ENCODE assay signal across 8 mouse cellular contexts in the genomic region with DNA sequence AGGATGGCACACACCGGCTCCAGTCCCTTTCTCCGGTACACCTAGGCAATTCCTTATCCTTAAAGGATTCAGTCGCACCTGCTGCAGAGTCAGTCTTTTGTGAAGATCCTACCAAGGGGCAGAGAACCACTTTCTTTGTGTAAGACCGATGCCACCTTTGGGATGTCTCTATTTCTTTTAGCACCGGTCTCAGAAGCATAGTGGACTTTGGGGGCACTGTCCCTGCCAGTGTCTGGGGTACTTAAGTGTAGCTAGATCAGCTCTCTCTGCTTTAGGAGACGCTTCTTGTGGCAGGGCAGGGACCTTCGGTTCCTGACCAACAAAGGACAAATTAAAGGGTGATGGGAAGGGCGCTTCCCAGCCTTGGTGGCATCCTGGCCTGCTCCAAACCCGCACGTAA. TPM values are rescaled to one million over a fixed set of nuclear protein-coding genes. Genes with fewer than 3 reads are reported as not detected.
DNase-seq lines count a peak whose midpoint lies in the region; ATAC-seq and TF ChIP-seq lines count a peak whose summit lies in the region.

No protein-coding gene starts in this region.

- H3K36me3 ChIP-seq in liver, embryonic 12.5 days: no peaks in the 10 kb centered on the region
- no peaks in the 10 kb centered on the region for H3K36me3 ChIP-seq in stomach, postnatal 0 days (ENCODE audit: control insufficient read depth, insufficient read depth, low read length)

- H3K27me3 ChIP-seq in liver, embryonic 12.5 days (replicated peaks): peaks cover 66% of the 10 kb centered on the region
- no peaks in the 10 kb centered on the region for H3K27me3 ChIP-seq in stomach, postnatal 0 days (ENCODE audit: control insufficient read depth, insufficient read depth, low read length)

- TF ChIP-seq EP300 in stomach, postnatal 0 days (optimal IDR thresholded peaks at IDR 0.05): no peak

- DNase-seq in embryo, embryonic 10 days (ENCODE audit: low spot score): peak; percentile 23
- DNase-seq in embryo, embryonic 9.5 days (ENCODE audit: extremely low spot score): no peak
- peak; percentile 38 for DNase-seq in retina, embryonic 14.5 days (ENCODE audit: low spot score)
- no peak for DNase-seq in retina, postnatal 1 day
- no peak for DNase-seq in stomach, postnatal 0 days (ENCODE audit: low spot score)
- no peak for DNase-seq in urinary bladder, postnatal 14 days (ENCODE audit: low spot score)
- no peak for DNase-seq in lung, adult 18-20 months

- H3K4me1 ChIP-seq in liver, embryonic 12.5 days: peaks cover 10% of the 10 kb centered on the region; the same call in 1 of the 2 replicates
- H3K4me1 ChIP-seq in stomach, postnatal 0 days (replicated peaks; ENCODE audit: control insufficient read depth, insufficient read depth): no peaks in the 10 kb centered on the region; the same call in 1 of the 2 replicates

- no peak for ATAC-seq in liver, embryonic 12.5 days
- ATAC-seq in stomach, postnatal 0 days (ENCODE audit: low FRiP score, low TSS enrichment): no peak

- H3K9me3 ChIP-seq in liver, embryonic 12.5 days (replicated peaks): no peaks in the 10 kb centered on the region
- H3K9me3 ChIP-seq in stomach, postnatal 0 days (ENCODE audit: control insufficient read depth, low read length): no peaks in the 10 kb centered on the region

- H3K4me2 ChIP-seq in liver, embryonic 12.5 days: peak overlapping the region; percentile 71
- H3K4me2 ChIP-seq in stomach, postnatal 0 days (replicated peaks; ENCODE audit: low read depth): peak overlapping the region; percentile 98

- H3K9ac ChIP-seq in liver, embryonic 12.5 days: no peak overlapping the region
- peak overlapping the region; percentile 73 for H3K9ac ChIP-seq in stomach, postnatal 0 days (ENCODE audit: low read length)

- TF ChIP-seq CTCF in stomach, postnatal 0 days (IDR thresholded peaks at IDR 0.05; ENCODE audit: low read depth): no peak

- no peak overlapping the region for H3K27ac ChIP-seq in liver, embryonic 12.5 days
- H3K27ac ChIP-seq in stomach, postnatal 0 days (replicated peaks): peak overlapping the region; percentile 88; the same call in 1 of the 2 replicates

- peak overlapping the region; percentile 57 for H3K4me3 ChIP-seq in liver, embryonic 12.5 days
- peak overlapping the region; percentile 62 for H3K4me3 ChIP-seq in stomach, postnatal 0 days (ENCODE audit: low read depth, low read length)

- 15% methylated on average over 10 of the region's 10 CpGs for WGBS in liver, embryonic 12.5 days (ENCODE audit: insufficient replicate concordance)
- WGBS in stomach, postnatal 0 days: 20% methylated on average over 10 of the region's 10 CpGs

RNA-seq across cellular contexts. Expression of gene Chn2, which starts 0.5 kb away (rescaled TPM):
- polyA plus RNA-seq in liver, embryonic 12.5 days (2016; fragmentation: Nextera tagmentation; extraction: Ambion mirVana): 4.9 and 5.9 TPM in 2 replicates
- 19.1 and 21.7 TPM in 2 replicates for polyA plus RNA-seq in stomach, postnatal 0 days (2015; fragmentation: Nextera tagmentation; extraction: Ambion mirVana)

Comparison
In these comparisons a context has a peak if more than half of its experiments do, and no peak if none do; other contexts are left out.
1. DNase-seq: peak in embryo, embryonic 10 days (single experiment) and retina, embryonic 14.5 days (single experiment); none in embryo, embryonic 9.5 days (single experiment), retina, postnatal 1 day (single experiment), stomach, postnatal 0 days (single experiment), urinary bladder, postnatal 14 days (single experiment) and lung, adult 18-20 months (0 of 2).